Mouse (Mus musculus) lung, postnatal 0 days (tissue): ENCODE measurements around the gene Igfbpl1. TPM values are rescaled to one million over a fixed set of nuclear protein-coding genes. Genes with fewer than 3 reads are reported as not detected.

ENCODE experiments used
- ATAC-seq: fragments of 200-750 bp; cut with Nextera tagmentation; 2 replicates; pipeline ENCODE4 v1.8.0; 2017; ENCODE audit warnings: moderate library complexity
- DNase-seq: peaks from one replicate; pipeline ENCODE4 v3.0.0-alpha.2; 2016; ENCODE audit warnings: low spot score
- H3K27ac ChIP-seq: fragments of 300-500 bp; sonication (generic); 2 replicates; pipeline ENCODE4 v1.5.1; 2014; ENCODE audit warnings: antibody characterized with exemption, mild to moderate bottlenecking, low read length, mixed read lengths
- H3K27me3 ChIP-seq: fragments of 300-500 bp; sonication (generic); replicated peaks from 2 replicates; pipeline ENCODE4 v1.6.1; 2014; ENCODE audit warnings: low read length, mixed read lengths; ENCODE audit not compliant: insufficient read depth
- H3K36me3 ChIP-seq: fragments of 300-500 bp; sonication (generic); 2 replicates; pipeline ENCODE4 v1.6.1; 2014; ENCODE audit warnings: low read length, mixed read lengths; ENCODE audit not compliant: insufficient read depth
- H3K4me1 ChIP-seq: fragments of 300-500 bp; sonication (generic); 2 replicates; pipeline ENCODE4 v1.6.1; 2014; ENCODE audit warnings: antibody characterized with exemption, low read depth, low read length, mixed read lengths; ENCODE audit not compliant: insufficient read depth
- H3K4me2 ChIP-seq: fragments of 300-500 bp; sonication (generic); replicated peaks from 2 replicates; pipeline ENCODE4 v1.6.1; 2014; ENCODE audit warnings: low read depth, mild to moderate bottlenecking, low read length, moderate library complexity, mixed read lengths
- H3K4me3 ChIP-seq: fragments of 300-500 bp; sonication (generic); 2 replicates; pipeline ENCODE4 v1.5.1; 2014; ENCODE audit warnings: low read depth, low read length
- H3K9ac ChIP-seq: fragments of 300-500 bp; sonication (generic); replicated peaks from 2 replicates; pipeline ENCODE4 v1.6.1; 2014; ENCODE audit warnings: low read depth, mild to moderate bottlenecking
- H3K9me3 ChIP-seq: fragments of 300-500 bp; sonication (generic); 2 replicates; pipeline ENCODE4 v1.6.1; 2016; ENCODE audit warnings: low read length, mixed read lengths
- CTCF ChIP-seq: IDR thresholded peaks from 2 replicates; pipeline ENCODE4 v1.5.1; 2016; ENCODE audit warnings: antibody characterized with exemption, mild to moderate bottlenecking
- EP300 ChIP-seq: IDR thresholded peaks from 2 replicates; pipeline ENCODE4 v1.6.1; 2016; ENCODE audit warnings: antibody characterized with exemption, mild to moderate bottlenecking, control low read depth
- WGBS: fragments of 180-500 bp; shearing (Covaris S2); extraction: QIAGEN DNeasy Blood & Tissue Kit; methylation state at CpG from one replicate; pipeline ENCODE4 v1.1.7; 2014; 5-methylcytosine and 5-hydroxymethylcytosine counted together
- polyA plus RNA-seq: library from polyadenylated mRNA; unstranded; fragments of >200 nt; fragmentation: Nextera tagmentation; extraction: Ambion mirVana; gene quantifications from 2 replicates; pipeline ENCODE4 v1.2.1, GENCODE M21; 2015

Gene Igfbpl1
- polyA plus RNA-seq, 1 experiment from 2014 or later: not detected

DNA sequence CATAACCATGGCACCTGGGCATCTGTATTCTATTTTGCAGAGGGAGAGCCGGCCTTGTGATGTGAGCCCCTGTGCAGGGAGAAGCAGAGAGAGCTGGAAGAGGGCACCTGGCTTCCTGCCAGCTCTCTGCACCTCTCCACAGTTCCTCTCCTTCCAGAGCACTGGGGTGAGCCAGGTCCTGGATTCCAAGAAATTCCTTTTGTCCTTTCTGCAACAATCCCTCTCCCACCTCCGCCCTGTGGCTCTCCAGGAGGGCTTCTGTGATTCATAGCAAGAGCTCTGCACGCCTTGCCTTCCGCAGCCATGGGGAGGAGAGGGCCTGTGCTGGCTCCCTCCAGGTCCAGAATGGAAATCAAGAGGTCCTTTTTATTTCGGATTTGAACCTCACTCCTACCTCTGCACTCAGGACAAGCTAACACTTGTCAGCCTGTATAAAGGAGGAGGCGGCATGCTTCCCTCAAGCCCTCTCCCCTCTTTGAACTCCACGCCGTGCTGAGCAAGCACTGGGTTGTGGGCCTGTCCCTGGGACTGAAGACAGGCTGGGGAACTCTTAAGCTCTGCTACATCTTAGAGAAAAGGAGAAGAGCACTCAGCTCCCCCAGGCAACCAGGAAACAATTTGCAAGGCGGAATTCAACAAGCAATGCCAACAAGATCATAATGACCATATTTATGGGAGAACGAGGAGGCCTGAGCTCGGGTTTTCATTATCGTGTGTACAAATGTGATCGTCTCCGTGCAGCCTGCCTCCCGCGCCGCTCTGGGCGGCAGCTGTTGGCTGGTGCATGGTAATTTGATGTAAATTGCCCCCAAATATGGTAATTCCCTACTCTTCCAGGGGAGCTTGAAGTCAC lies 63.2 kb downstream of the Igfbpl1 start:
- no peaks in the 10 kb centered on the region for H3K9me3 ChIP-seq
- H3K9ac ChIP-seq: no peak overlapping the region
- ATAC-seq (no peak), DNase-seq (peak; percentile 29)
- no peaks in the 10 kb centered on the region for H3K36me3 ChIP-seq
- H3K4me2 ChIP-seq: peak overlapping the region; percentile 38
- 0 out of 2 replicates have a peak, but pooled peaks cover 5% of the 10 kb centered on the region for H3K27me3 ChIP-seq
- H3K4me1 ChIP-seq: peaks cover 3% of the 10 kb centered on the region; the same call in 1 of the 2 replicates
- 20% methylated on average over 18 of the region's 18 CpGs for WGBS
- TF ChIP-seq EP300 (no peak), CTCF (no peak)
- H3K4me3 ChIP-seq: 0 out of 2 replicates have a peak overlapping the region, but pooled peaks have one; percentile 0
- H3K27ac ChIP-seq: no peak overlapping the region

DNA sequence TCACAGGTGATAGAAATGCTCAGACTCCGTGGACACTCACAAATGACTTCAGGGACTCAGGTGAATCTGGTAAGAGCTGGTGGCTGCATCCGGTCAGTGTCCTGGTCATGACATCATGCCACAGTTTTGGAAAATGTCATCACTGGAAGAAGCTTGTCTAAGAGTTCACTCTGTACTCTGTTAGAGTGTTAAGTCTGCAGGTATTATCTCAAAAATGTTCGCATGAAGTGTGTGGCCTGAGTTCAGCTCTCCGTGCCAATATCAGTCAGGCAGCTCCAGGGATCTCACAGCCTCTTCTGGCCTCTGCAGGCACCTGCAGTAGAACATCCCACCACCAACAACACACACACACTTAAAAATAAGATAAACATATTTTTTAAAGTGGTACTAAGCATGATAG lies 64.1 kb downstream of the Igfbpl1 start:
- Histone ChIP-seq H3K4me3 (no peak overlapping the region), H3K27me3 (0 out of 2 replicates have a peak, but pooled peaks cover 5% of the 10 kb centered on the region), H3K9me3 (no peaks in the 10 kb centered on the region), H3K9ac (no peak overlapping the region), H3K36me3 (no peaks in the 10 kb centered on the region), H3K4me1 (peaks cover 3% of the 10 kb centered on the region; the same call in 1 of the 2 replicates), H3K4me2 (no peak overlapping the region), H3K27ac (no peak overlapping the region)
- no peak for ATAC-seq
- no peak for DNase-seq
- no peak for TF ChIP-seq CTCF
- TF ChIP-seq EP300: no peak
- WGBS: 68% methylated on average over 4 of the region's 4 CpGs

Other genes with a start within 250 kb of the Igfbpl1 start
- 3.7 and 5.5 TPM in 2 replicates for gene Aldh1b1, start 27.9 kb downstream of the Igfbpl1 start, polyA plus RNA-seq
- gene Stra6l, start 21.7 kb upstream of the Igfbpl1 start, polyA plus RNA-seq: 0.05 TPM in 1 of 2 replicates, not detected in the other
- 1.4 and 2.9 TPM in 2 replicates for gene Ccdc180, start 63.4 kb upstream of the Igfbpl1 start, polyA plus RNA-seq
- gene Tdrd7, start 138.4 kb upstream of the Igfbpl1 start, polyA plus RNA-seq: 28.9 and 30.7 TPM in 2 replicates
- 14.3 and 15.0 TPM in 2 replicates for gene Tmod1, start 212.0 kb upstream of the Igfbpl1 start, polyA plus RNA-seq